Mouse (Mus musculus): ENCODE data around the gene Scgn. TPM values are rescaled to one million over a fixed set of nuclear protein-coding genes. Genes with fewer than 3 reads are reported as not detected.

The Scgn gene
- polyA plus RNA-seq, 1 experiment from 2014 or later = 0.98 TPM

- H3K4me2 ChIP-seq (replicated peaks; ENCODE audit: low read depth, low read length) = no peak overlapping the region
- H3K9me3 ChIP-seq (ENCODE audit: control insufficient read depth, low read depth, low read length) = no peaks in the 10 kb centered on the region
- no peaks in the 10 kb centered on the region for H3K36me3 ChIP-seq (ENCODE audit: control insufficient read depth, insufficient read depth, low read length)
- H3K4me1 ChIP-seq (ENCODE audit: control insufficient read depth, insufficient read depth, low read length) = no peaks in the 10 kb centered on the region
- H3K27ac ChIP-seq (ENCODE audit: low read length) = no peak overlapping the region
- H3K4me3 ChIP-seq (ENCODE audit: low read depth, low read length) = no peak overlapping the region
- no peaks in the 10 kb centered on the region for H3K27me3 ChIP-seq (ENCODE audit: control insufficient read depth, insufficient read depth, low read length)
- H3K9ac ChIP-seq (replicated peaks; ENCODE audit: low read depth, low read length) = no peak overlapping the region
- no peak for ATAC-seq (ENCODE audit: insufficient number of reproducible peaks, insufficient read depth, low FRiP score, low read depth)
- WGBS = 87% methylated on average over 2 of the region's 2 CpGs
These were observed 10.1 kb upstream of the Scgn start for GRCm38 (mm10) chr13:24001081-24001480.

GRCm38 (mm10) chr13:23998826-23999225 is 7.8 kb upstream of the Scgn start:
- no peak overlapping the region for H3K27ac ChIP-seq (ENCODE audit: low read length)
- no peaks in the 10 kb centered on the region for H3K9me3 ChIP-seq (ENCODE audit: control insufficient read depth, low read depth, low read length)
- H3K27me3 ChIP-seq (ENCODE audit: control insufficient read depth, insufficient read depth, low read length) = no peaks in the 10 kb centered on the region
- H3K4me3 ChIP-seq (ENCODE audit: low read depth, low read length) = no peak overlapping the region
- H3K4me1 ChIP-seq (ENCODE audit: control insufficient read depth, insufficient read depth, low read length) = no peaks in the 10 kb centered on the region
- no peak overlapping the region for H3K9ac ChIP-seq (replicated peaks; ENCODE audit: low read depth, low read length)
- H3K4me2 ChIP-seq (replicated peaks; ENCODE audit: low read depth, low read length) = no peak overlapping the region
- ATAC-seq (ENCODE audit: insufficient number of reproducible peaks, insufficient read depth, low FRiP score, low read depth) = no peak
- H3K36me3 ChIP-seq (ENCODE audit: control insufficient read depth, insufficient read depth, low read length) = no peaks in the 10 kb centered on the region
- WGBS = 72% methylated on average over 2 of the region's 2 CpGs

GRCm38 (mm10) chr13:23994756-23995155 is 3.7 kb upstream of the Scgn start:
- no peaks in the 10 kb centered on the region for H3K4me1 ChIP-seq (ENCODE audit: control insufficient read depth, insufficient read depth, low read length)
- no peaks in the 10 kb centered on the region for H3K36me3 ChIP-seq (ENCODE audit: control insufficient read depth, insufficient read depth, low read length)
- H3K9me3 ChIP-seq (ENCODE audit: control insufficient read depth, low read depth, low read length) = no peaks in the 10 kb centered on the region
- 69% methylated on average over 3 of the region's 3 CpGs for WGBS
- H3K4me2 ChIP-seq (replicated peaks; ENCODE audit: low read depth, low read length) = no peak overlapping the region
- 0 out of 2 replicates have a peak, but pooled peaks cover 6% of the 10 kb centered on the region for H3K27me3 ChIP-seq (ENCODE audit: control insufficient read depth, insufficient read depth, low read length)
- H3K9ac ChIP-seq (replicated peaks; ENCODE audit: low read depth, low read length) = no peak overlapping the region
- no peak for ATAC-seq (ENCODE audit: insufficient number of reproducible peaks, insufficient read depth, low FRiP score, low read depth)
- no peak overlapping the region for H3K4me3 ChIP-seq (ENCODE audit: low read depth, low read length)
- no peak overlapping the region for H3K27ac ChIP-seq (ENCODE audit: low read length)

- ATAC-seq (ENCODE audit: insufficient number of reproducible peaks, insufficient read depth, low FRiP score, low read depth) = no peak
These were observed 3.0 kb upstream of the Scgn start for GRCm38 (mm10) chr13:23994024-23994423.

GRCm38 (mm10) chr13:23990451-23990850 is 563 bp downstream of the Scgn start:
- Histone ChIP-seq H3K27me3 (ENCODE audit: control insufficient read depth, insufficient read depth, low read length) (0 out of 2 replicates have a peak, but pooled peaks cover 6% of the 10 kb centered on the region), H3K4me2 (replicated peaks; ENCODE audit: low read depth, low read length) (no peak overlapping the region), H3K27ac (ENCODE audit: low read length) (no peak overlapping the region), H3K9ac (replicated peaks; ENCODE audit: low read depth, low read length) (no peak overlapping the region), H3K4me1 (ENCODE audit: control insufficient read depth, insufficient read depth, low read length) (no peaks in the 10 kb centered on the region), H3K9me3 (ENCODE audit: control insufficient read depth, low read depth, low read length) (no peaks in the 10 kb centered on the region), H3K36me3 (ENCODE audit: control insufficient read depth, insufficient read depth, low read length) (no peaks in the 10 kb centered on the region), H3K4me3 (ENCODE audit: low read depth, low read length) (no peak overlapping the region)
- WGBS = 49% methylated on average over 5 of the region's 5 CpGs
- ATAC-seq (ENCODE audit: insufficient number of reproducible peaks, insufficient read depth, low FRiP score, low read depth) = no peak

More at GRCm38 (mm10) chr13:23994024-23994423, 3.0 kb upstream of the Scgn start:
- no peak overlapping the region for H3K4me3 ChIP-seq (ENCODE audit: low read depth, low read length)
- no peaks in the 10 kb centered on the region for H3K4me1 ChIP-seq (ENCODE audit: control insufficient read depth, insufficient read depth, low read length)
- no peak overlapping the region for H3K9ac ChIP-seq (replicated peaks; ENCODE audit: low read depth, low read length)
- H3K9me3 ChIP-seq (ENCODE audit: control insufficient read depth, low read depth, low read length) = no peaks in the 10 kb centered on the region
- WGBS = 13% methylated on average over 9 of the region's 9 CpGs
- H3K36me3 ChIP-seq (ENCODE audit: control insufficient read depth, insufficient read depth, low read length) = no peaks in the 10 kb centered on the region
- 0 out of 2 replicates have a peak, but pooled peaks cover 6% of the 10 kb centered on the region for H3K27me3 ChIP-seq (ENCODE audit: control insufficient read depth, insufficient read depth, low read length)
- H3K27ac ChIP-seq (ENCODE audit: low read length) = no peak overlapping the region
- H3K4me2 ChIP-seq (replicated peaks; ENCODE audit: low read depth, low read length) = no peak overlapping the region

GRCm38 (mm10) chr13:23985130-23985529 is 5.9 kb downstream of the Scgn start:
- Histone ChIP-seq H3K4me2 (replicated peaks; ENCODE audit: low read depth, low read length) (no peak overlapping the region), H3K9ac (replicated peaks; ENCODE audit: low read depth, low read length) (no peak overlapping the region), H3K4me1 (ENCODE audit: control insufficient read depth, insufficient read depth, low read length) (no peaks in the 10 kb centered on the region), H3K27me3 (ENCODE audit: control insufficient read depth, insufficient read depth, low read length) (no peaks in the 10 kb centered on the region), H3K27ac (ENCODE audit: low read length) (no peak overlapping the region), H3K36me3 (ENCODE audit: control insufficient read depth, insufficient read depth, low read length) (no peaks in the 10 kb centered on the region), H3K9me3 (ENCODE audit: control insufficient read depth, low read depth, low read length) (no peaks in the 10 kb centered on the region), H3K4me3 (ENCODE audit: low read depth, low read length) (no peak overlapping the region)
- no peak for ATAC-seq (ENCODE audit: insufficient number of reproducible peaks, insufficient read depth, low FRiP score, low read depth)
- WGBS = 53% methylated on average over 3 of the region's 3 CpGs

- 57% methylated on average over 5 of the region's 5 CpGs for whole genome bisulfite sequencing
- Histone ChIP-seq H3K27me3 (ENCODE audit: control insufficient read depth, insufficient read depth, low read length) (no peaks in the 10 kb centered on the region), H3K27ac (ENCODE audit: low read length) (no peak overlapping the region), H3K9ac (replicated peaks; ENCODE audit: low read depth, low read length) (no peak overlapping the region), H3K36me3 (ENCODE audit: control insufficient read depth, insufficient read depth, low read length) (no peaks in the 10 kb centered on the region), H3K4me2 (replicated peaks; ENCODE audit: low read depth, low read length) (no peak overlapping the region), H3K4me3 (ENCODE audit: low read depth, low read length) (no peak overlapping the region), H3K9me3 (ENCODE audit: control insufficient read depth, low read depth, low read length) (no peaks in the 10 kb centered on the region), H3K4me1 (ENCODE audit: control insufficient read depth, insufficient read depth, low read length) (no peaks in the 10 kb centered on the region)
- ATAC-seq (ENCODE audit: insufficient number of reproducible peaks, insufficient read depth, low FRiP score, low read depth) = no peak
These were observed 18.7 kb downstream of the Scgn start for GRCm38 (mm10) chr13:23972271-23972670.

- Histone ChIP-seq H3K9ac (replicated peaks; ENCODE audit: low read depth, low read length) (no peak overlapping the region), H3K27ac (ENCODE audit: low read length) (no peak overlapping the region), H3K4me2 (replicated peaks; ENCODE audit: low read depth, low read length) (no peak overlapping the region), H3K27me3 (ENCODE audit: control insufficient read depth, insufficient read depth, low read length) (no peaks in the 10 kb centered on the region), H3K36me3 (ENCODE audit: control insufficient read depth, insufficient read depth, low read length) (no peaks in the 10 kb centered on the region), H3K4me1 (ENCODE audit: control insufficient read depth, insufficient read depth, low read length) (no peaks in the 10 kb centered on the region), H3K4me3 (ENCODE audit: low read depth, low read length) (no peak overlapping the region), H3K9me3 (ENCODE audit: control insufficient read depth, low read depth, low read length) (no peaks in the 10 kb centered on the region)
- no peak for ATAC-seq (ENCODE audit: insufficient number of reproducible peaks, insufficient read depth, low FRiP score, low read depth)
- 56% methylated on average over 2 of the region's 2 CpGs for WGBS
These were observed 19.1 kb downstream of the Scgn start for GRCm38 (mm10) chr13:23971870-23972269.

- ATAC-seq (ENCODE audit: insufficient number of reproducible peaks, insufficient read depth, low FRiP score, low read depth) = no peak
- Histone ChIP-seq H3K27me3 (ENCODE audit: control insufficient read depth, insufficient read depth, low read length) (no peaks in the 10 kb centered on the region), H3K36me3 (ENCODE audit: control insufficient read depth, insufficient read depth, low read length) (no peaks in the 10 kb centered on the region), H3K4me2 (replicated peaks; ENCODE audit: low read depth, low read length) (no peak overlapping the region), H3K4me3 (ENCODE audit: low read depth, low read length) (no peak overlapping the region), H3K9ac (replicated peaks; ENCODE audit: low read depth, low read length) (no peak overlapping the region), H3K9me3 (ENCODE audit: control insufficient read depth, low read depth, low read length) (no peaks in the 10 kb centered on the region), H3K27ac (ENCODE audit: low read length) (no peak overlapping the region), H3K4me1 (ENCODE audit: control insufficient read depth, insufficient read depth, low read length) (no peaks in the 10 kb centered on the region)
- 77% methylated on average over 2 of the region's 2 CpGs for WGBS
These were observed 26.1 kb downstream of the Scgn start for GRCm38 (mm10) chr13:23964909-23965308.
